Mouse (Mus musculus): ENCODE measurements around the gene Mastl.

Mastl gene

DNA sequence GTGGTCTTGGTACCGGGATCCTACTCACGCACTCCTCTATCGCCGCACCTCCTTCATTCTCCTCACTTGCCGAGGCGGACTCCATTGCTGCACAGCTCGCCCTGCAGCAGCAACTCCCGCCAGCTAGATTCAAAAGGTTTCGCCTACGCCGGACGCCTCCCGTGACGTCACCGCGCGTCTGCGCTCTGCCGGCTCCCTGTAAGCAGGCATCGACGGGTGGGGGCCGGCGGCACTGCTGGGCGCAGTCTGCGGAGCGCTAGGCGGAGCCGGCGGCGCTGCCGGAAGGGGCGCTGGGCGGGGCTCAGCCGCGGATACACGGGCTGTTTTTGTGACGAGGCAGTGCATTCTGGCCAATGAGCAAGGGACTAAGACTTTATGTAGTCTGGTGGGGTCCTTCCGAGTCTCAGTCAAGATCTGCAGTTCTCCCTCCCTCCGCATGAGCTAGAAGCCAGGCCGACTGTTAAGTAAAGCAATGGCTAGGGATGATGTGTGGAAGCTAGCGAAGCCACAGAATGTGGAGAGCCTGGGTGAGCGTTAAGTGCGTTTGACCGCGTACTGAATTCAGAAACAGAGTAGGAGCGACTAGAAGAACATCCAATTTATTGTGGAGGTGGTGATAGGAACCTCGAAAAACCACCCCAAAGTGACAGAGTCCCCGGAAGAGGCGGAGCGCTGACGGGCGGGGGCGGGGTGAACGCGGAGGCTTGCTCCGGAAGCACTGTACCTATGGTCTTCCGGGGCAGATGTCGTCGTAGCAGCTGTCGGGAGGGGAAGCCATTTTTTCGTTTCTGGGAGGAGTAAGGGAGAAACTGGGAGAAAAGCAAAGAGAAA lies at the start of gene Mastl, which contains the start of gene Yme1l1:
TSS of gene Mastl (minus strand) at position 248 of the 831 bp plus-strand sequence.
TSS of gene Yme1l1 (plus strand) at position 593 of the 831 bp plus-strand sequence.
- peak; percentile 98 for DNase-seq

DNA sequence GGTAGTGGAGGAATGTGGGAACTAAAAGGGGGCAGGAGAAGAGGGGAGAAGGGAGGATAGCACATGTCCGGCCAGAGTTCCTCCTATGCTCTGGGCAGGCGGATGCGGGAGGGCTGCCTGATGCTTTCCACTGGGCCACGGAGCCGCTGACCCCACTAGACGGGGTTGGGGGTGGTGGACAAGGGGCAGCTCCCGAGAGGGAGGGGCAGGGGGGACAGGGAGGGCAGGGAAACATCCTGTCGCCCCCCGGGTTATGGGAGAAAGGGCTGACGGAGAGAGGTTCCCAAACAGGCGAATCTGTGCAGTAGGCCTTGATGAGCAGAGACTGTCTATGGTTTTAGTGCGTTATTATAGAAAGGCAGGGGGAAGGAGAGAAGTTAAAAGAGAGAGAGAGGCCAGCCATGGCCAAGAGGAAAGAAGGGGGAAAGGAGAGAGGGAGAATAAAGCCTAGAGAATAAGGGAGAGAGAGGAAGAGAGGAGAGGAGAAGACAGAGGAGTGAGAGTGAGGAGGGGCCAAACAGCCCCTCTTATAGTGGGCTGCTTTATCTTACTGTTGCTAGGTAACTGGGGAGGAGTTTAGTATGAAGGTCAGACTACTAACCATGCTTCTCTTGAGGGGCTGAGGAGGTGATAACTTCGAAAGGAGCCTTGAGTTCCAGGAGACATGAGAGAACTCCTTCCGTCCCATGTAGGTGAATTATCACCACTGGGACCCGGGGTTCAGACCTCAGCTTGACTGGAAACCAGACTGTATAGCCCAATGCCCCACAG lies 47.3 kb upstream of the Mastl start:
- no peak for DNase-seq

DNA sequence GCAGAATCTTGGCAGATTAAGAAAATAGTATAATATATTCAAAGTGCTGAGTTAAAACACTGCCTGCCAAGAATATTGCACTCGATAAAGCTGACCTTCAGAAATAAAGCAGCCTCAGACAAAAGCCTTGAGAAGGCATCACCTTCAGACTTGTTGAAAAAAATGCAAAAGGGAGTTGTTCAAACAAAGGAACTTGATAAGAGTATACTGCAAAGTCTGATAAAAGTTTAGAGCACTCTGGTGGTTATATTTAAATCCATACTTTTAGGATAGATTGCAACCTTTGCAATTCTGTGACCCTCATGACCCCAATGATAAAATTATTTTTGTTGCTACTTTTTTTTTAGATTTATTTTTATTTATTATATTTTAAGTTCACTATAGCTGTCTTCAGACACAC lies 45.2 kb upstream of the Mastl start:
- no peak for DNase-seq

DNA sequence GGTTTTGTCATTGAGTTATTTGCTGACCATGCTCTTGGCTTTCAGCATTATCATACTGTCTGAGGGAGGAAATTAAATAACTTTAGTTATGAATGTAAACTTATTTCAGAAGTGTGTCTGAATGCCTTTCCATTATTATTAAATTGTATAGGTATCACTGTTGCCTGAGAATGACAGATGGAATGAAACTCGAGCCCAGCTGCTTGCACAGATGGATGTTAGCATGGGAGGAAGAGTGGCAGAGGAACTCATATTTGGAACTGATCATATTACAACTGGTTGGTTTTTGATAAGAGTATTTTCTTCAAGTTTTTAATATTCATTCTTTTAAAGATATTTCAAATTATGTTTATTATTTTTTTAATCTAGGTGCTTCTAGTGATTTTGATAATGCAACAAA lies 38.5 kb upstream of the Mastl start:
- no peak for DNase-seq

DNA sequence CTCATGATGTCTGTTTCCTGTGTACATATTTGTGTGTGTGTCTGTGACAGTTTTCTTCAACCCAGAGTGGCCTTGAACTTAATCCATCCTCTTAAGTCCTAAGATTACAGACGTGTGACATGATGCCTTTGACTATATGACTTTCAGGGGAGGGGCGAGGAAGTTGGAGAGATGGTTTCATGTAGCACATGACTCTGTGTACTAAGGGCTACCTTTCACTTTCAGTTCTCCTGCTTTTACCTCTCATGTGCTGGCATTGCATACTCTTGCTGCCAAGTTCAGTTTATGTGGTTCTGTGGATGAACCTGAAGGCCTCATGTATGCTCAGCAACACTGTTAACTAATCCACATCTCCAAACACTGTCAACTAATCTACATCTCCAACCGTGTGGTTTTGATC lies 16.5 kb upstream of the Mastl start:
- DNase-seq, result no peak

DNA sequence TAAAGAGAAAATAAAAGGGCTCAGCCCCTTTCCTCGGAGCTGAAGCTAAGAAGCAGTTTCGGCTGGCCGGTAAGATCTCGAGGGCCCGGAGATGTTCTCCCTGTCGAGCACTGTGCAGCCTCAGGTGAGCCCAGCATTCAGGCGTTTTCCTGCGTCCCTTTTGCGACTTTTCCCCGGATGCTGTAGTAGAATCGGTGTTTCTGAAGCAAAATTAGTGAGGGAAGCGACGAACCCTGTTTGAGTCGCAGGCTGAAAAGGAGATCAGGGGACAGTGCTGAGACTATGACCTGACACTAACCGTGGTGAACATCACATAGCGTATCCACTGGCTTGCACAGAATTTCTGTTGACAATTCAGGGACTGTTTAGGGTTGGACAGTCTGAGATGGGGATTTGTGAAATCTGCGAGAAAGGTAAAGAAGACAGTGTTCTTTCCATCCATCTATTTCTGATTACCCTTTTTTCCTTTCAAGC lies 821 bp upstream of the Mastl start:
- DNase-seq, result no peak

DNA sequence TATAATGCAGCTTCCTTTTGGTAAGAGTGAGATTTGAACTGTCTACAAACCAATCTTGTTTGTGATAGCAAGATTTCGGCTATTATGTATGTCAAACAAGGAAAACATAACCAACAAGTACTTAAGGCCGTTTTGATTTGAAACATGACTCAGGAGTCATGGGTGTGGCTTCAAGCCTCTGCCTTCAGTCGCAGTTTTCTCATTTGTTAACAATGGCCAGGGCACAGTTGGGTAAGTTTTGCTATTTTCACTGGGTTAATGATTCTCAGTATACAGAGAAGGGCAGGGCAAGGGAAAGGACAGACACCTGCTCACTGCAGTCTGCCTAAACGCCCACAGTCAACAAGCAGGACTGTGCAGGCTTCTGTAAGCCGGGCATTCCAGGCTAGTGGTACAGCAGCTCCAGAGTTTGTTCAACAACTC lies 614 bp downstream of the Mastl start:
- peak; percentile 23 for DNase-seq

DNA sequence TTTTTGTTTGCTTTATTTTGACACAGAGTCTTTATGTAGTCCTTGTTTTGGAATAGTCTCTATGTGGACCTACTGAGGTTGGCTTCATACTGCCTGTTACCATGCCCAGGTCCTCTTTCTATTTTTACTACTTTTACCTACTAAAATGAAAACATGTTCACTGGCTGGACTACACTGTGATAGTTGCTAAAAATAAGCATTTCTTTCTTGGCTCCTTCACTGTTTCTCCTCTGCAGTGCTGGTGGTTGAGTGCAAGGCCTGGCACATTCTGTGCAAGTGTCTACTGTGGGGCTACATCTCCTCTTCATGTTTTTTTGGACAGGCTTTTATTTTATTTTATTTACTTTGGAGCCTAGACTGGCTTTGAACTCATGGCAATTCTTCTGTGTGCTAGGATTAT lies 36.3 kb downstream of the Mastl start:
- no peak for DNase-seq

DNA sequence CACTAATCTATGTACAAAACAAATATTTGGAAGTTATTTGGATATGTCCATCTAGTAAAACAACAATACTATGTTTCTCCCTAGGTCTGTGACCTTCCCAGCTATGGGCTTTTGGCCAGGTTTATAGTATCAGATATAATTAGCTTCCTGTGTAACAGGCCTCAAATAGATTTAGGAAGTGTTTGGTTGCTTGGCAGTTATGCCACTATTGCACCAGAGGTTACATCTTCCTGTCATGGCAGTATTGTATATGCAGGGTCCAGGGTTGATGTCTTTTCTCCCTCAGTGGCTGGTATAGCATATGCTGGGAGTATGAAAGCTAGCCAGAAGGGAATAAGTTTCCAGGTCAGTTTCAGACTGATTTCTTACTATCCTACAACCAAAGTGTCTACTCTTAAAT lies 53.6 kb downstream of the Mastl start:
- DNase-seq, result no peak

DNA sequence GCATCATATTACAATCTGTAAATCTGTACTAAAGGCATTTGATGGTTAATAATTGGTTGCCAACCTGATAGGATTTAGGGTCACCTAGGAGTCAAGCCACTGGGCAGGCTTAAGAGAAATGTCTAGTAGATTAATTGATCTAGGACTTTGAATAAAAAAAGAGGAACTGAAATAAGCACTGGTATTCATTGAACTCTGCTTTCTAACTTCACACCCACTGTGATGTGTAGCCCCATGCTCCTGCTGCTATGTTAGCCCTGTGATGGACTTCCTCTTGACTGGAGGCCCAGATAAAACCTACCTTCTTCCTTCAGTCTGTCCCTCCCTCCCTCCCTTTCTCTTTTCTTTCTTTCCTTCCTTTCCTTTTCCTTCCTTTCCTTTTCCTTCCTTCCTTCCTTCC lies 58.8 kb downstream of the Mastl start:
- DNase-seq, result no peak

DNA sequence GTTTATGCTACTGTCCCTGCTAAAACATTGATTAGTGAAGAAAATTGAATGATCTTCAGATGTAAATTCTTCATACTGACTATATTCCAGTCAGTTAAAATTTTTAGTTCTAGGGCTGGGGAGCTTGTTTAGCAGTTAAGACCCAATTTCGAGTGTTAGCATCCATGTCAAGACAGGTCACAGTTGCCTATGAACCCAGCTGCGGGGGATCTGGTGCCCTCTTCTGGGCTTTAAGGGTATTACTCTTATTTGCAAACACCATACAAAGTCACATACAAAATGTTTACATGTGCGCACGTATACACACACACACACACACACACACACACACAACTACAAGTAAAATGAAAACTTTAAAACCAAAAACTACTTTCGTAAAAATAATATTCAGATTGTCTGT lies 63.6 kb downstream of the Mastl start:
- DNase-seq, result peak; percentile 28

DNA sequence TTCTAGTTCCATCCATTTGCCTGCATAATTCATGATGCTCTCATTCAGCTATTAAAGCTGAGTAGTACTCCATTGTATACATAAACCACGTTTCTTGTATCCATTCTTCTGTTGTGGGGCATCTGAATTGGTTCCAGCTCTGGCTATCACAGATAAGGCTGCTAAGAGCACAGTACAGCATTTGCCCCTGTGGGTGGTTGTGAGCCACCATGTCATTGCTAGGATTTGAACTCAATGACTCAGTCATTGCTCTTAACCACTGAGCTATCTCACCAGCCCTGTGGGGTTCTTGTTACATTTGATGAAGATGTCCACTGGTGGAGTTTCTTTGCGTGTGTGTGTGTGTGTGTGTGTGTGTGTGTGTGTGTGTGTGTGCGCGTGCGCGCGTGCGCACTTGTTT lies 71.3 kb downstream of the Mastl start:
- no peak for DNase-seq

DNA sequence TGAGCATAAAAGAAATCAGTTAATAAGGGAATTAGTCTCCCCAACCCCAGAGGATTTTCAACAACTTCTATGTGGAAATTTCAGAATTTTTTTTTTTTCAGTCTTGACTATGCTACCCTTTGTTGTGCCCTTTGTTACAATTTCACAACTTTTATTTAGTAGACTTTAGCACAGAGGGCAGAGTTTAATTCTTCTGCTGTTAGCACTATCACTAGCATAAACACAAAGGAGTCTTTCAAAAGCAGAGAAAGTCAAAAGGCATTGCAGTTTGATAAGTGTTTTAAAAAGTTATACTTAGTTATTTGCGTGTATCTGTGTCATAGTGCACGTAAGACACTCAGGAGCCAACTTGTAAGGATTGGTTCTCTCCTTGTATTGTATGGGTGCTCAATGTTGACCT lies 77.2 kb downstream of the Mastl start:
- no peak for DNase-seq

DNA sequence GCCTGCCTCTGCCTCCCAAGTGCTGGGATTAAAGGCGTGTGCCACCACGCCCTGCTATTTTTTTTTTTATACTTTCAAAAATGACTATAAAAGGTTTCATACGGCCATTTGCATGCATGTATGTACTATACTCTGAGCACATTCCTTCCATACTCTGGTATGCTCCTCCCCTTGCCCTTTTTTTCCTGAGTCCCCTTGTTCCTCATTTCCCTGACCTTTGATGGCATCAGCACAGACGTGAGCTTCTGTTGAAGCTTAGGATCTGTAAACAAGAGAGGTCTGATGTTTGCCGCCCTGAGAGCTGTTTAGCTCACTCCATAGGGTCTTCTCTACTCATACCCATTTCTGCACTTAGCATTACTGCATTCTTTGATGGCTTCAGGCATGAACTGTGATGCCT lies 78.1 kb downstream of the Mastl start:
- DNase-seq, result no peak

DNA sequence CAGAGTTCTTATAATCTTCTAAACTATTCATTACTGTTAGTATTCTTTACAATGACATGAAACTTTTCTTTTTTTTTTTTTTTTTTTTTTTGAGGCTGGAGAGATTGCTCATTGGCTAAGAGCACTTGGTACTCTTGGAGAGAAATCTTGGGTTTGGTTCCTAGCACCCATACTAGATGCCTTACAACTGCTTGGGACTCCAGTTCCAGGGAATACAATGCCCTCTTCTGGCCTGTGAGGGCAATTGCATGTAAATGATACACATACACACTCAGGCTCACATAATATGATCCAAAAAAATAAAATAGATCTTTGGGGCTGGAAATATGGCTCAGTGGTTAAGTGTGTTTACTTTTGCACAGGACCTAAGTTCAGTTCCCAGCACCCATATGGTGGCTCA lies 79.0 kb downstream of the Mastl start:
- no peak for DNase-seq

DNA sequence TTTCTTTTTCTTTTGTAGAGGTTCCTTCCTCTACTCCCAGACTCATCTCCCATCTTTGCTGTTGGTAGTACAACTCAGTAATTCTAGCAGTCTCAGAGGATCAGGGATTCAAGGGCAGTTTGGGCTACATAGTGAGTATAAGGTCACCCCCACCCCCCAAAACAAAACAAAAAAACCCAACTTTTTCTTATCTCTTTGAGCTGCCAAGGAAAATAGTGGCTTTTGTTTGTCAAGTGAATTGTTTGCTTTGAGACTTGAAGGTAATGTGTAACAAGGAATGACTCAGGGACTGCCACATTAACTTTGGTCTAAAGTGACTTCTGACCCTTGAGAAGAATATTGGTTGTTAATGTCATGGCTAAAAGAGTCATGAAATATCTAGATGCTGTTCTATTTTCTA lies 80.0 kb downstream of the Mastl start:
- no peak for DNase-seq

DNA sequence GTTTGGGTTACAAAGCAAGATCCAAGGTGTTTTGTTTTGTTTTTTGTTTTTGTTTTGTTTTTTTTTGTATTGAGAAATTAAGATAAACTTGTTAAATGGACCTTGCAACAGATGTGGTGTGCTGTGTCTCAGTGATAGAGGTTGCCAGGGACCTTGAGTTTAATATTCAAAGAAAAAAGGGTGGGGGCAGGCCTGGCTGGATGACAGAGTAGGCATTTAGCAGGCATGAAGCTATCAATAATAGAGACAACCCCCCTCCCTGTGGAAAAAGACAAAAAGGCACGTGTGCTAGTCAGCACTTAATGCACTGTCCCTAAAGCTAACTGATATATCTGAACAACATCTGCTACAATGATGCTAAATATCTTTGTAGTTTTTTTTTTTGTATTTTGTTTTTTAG lies 84.4 kb downstream of the Mastl start:
- no peak for DNase-seq

DNA sequence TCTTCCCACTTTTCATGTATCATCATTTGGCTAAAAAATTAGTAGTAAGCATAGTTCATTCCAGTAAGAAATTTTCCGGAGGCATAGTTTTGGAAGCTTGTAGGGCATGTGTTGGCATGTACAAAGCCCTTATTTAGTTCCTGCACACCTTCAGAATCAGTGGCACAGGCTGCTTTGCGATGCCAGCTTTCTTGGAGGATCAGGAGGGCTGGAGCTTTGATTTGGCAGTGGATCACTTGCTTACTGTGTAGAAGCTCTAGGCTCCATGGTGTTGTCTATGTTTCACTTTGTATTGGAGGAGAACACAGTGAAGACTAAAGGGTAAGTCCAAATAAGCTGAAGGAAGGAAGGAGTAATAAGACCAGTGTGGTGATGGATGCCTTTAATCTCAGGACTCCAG lies 85.3 kb downstream of the Mastl start:
- no peak for DNase-seq

DNA sequence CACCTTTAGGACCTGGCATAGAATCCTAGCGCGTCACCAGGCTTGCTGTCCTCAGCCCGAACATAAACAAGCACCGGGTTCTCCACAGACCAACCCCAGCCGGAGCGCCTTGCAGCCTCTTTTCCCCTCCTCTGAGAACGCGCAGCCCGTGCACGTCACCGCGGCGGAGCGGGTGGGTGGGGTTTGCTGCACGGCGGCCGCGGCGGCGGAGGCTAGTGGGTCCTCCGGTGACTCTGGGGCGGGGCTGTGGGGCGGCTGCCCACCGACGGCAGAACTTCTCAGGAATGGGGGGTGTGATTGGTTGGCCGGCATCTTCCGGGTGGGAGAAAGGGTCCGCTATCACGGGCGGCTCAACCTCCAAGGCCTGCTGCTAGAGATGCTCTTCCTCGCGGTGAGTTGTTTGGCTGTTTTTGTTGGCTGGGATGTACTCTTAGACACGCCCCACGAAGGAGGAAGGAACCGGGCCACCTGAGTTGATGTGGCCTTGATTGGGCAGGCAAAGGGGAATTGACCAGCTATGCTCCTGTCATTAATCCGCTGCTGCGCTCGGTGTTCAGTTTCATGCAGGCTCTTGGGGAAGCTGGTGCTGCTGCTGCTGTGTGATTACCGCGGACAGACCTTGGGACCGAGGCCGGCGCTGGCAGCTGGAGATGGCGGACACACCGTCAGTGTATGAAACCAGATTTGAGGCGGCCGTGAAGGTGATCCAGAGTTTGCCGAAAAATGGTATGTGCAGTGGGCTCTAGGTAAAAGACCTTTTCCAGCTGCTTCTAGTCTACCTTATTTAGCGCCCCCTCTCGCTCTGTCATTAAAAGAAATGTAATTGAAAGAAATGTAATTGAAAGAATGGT lies 86.7 kb downstream of the Mastl start:
- DNase-seq, result peak; percentile 95

DNA sequence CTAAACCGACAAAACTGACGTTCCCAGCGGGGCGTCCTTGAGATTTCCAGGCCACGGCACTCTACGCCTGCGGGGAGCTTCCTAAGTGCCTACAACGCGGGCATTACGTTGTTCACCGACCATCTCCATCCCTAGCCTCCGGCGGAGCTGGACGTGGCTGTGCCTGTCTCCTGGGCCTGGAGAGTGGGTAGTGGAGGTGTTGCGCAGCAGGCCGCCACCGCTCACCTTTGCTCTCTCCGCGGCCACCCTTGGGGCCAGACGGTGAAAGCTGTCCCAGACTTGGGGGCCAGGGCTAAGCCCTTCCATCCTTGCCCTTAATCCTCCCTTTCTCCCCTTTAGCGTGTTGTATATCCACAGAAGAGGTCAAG lies 87.5 kb downstream of the Mastl start:
- DNase-seq, result peak; percentile 50

DNA sequence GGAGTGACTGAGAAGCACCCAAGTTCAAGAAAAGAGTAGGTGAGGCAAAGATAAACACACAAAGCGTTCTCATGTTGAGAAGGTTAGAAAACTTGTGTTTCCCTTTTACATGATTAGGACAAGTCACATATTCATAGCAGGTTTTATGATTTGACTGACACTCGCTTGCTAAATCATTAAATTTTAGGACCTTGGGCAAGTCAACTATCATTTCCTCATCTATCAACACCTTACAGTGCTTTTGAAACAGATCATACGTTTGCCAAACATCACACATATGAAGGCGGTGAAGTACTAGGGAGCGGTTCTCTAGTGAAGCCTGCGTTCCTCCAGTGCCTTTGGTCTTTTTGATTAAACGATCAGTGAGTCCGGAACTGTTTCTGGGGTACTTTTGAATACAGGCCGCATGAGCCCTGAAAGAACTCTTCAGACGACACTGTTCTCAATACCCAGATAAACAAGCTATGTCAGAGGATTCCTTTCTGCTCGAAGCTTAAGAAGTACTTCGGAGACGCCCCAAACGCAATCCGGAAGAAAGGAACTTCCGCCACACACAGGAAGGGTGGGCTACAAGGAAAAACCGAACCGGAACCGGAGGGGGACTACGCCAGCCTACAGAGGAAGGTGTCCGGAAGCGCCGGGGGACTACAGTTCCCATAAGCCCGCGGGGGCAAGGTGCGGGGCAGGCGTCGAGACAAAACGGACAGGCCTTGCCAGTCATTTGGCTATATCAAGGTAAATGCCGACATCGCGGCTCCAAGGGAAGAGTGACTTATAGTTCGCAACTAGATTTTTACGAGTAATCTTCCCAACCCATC lies 88.1 kb downstream of the Mastl start, which contains the start of gene Acbd5:
TSS of gene Acbd5 (plus strand) at position 616 of the 818 bp plus-strand sequence.
- peak; percentile 95 for DNase-seq
